Mouse (Mus musculus): Measurements from ENCODE around the gene Ift80.

GRCm38 (mm10) chr3:68874079-68874478 is 130.3 kb downstream of the Ift80 start:
- TF ChIP-seq SIN3A (IDR thresholded peaks at IDR 0.05; ENCODE audit: low read length) = no peak
- TF ChIP-seq CTCF (IDR thresholded peaks at IDR 0.05 in 2 of 3, conservative IDR thresholded peaks at IDR 0.05 in 1 of 3; ENCODE audit: control insufficient read depth in 1 of 3, insufficient read depth in 1 of 3, low read depth in 2 of 3, low read length in 3 of 3, poor library complexity in 1 of 3, severe bottlenecking in 1 of 3) = no peak
- TF ChIP-seq SMC3 (IDR thresholded peaks at IDR 0.05; ENCODE audit: low read depth, low read length) = no peak
- no peak for TF ChIP-seq USF2 (IDR thresholded peaks at IDR 0.05; ENCODE audit: borderline replicate concordance in 1 of 2, insufficient read depth in 1 of 2, low read depth in 1 of 2, low read length in 2 of 2)
- TF ChIP-seq GATA1 (IDR thresholded peaks at IDR 0.05; ENCODE audit: low read depth, low read length) = peak; percentile 37; the same call in 1 of the 2 replicates
- no peak for TF ChIP-seq ZC3H11A (IDR thresholded peaks at IDR 0.05; ENCODE audit: low read depth, low read length)
